Mouse (Mus musculus) small intestine, adult 10 weeks (tissue): ENCODE measurements around the gene Hba-a1. TPM values are rescaled to one million over a fixed set of nuclear protein-coding genes. Genes with fewer than 3 reads are reported as not detected.

ENCODE experiments used
- polyA plus RNA-seq: library from polyadenylated mRNA; stranded (reverse); fragments of 350-450 nt; fragmentation: Illumina TruSeq; extraction: RNeasy Lipid Tissue Mini Kit (QIAGEN cat#74804); gene quantifications from one replicate; pipeline ENCODE4 v1.2.3, GENCODE M21; 2014; ENCODE audit warnings: low replicate concordance

Gene Hba-a1
- not detected for polyA plus RNA-seq

GRCm38 (mm10) chr11:32283091-32283777, at the start of gene Hba-a1:
Gene Hba-a1, plus strand, starts transcription at chr11:32283511.

GRCm38 (mm10) chr11:32267188-32267884, 16.0 kb upstream of the Hba-a1 start, which contains the start of gene Nprl3:
Gene Nprl3, minus strand, starts transcription at chr11:32267707.

GRCm38 (mm10) chr11:32276347-32276746, 7.0 kb upstream of the Hba-a1 start, which contains the start of gene Hba-x:
Gene Hba-x, plus strand, starts transcription at chr11:32276400.

GRCm38 (mm10) chr11:32286695-32287492, 3.6 kb downstream of the Hba-a1 start, which contains the start of gene Hbq1b:
Gene Hbq1b, plus strand, starts transcription at chr11:32286965.

GRCm38 (mm10) chr11:32296203-32296602, 12.9 kb downstream of the Hba-a1 start, which contains the start of gene Hba-a2:
Gene Hba-a2, plus strand, starts transcription at chr11:32296489.

GRCm38 (mm10) chr11:32299865-32300264, 16.6 kb downstream of the Hba-a1 start, which contains the start of gene Hbq1a:
Gene Hbq1a, plus strand, starts transcription at chr11:32300069.

Other genes starting within 250 kb of the Hba-a1 start
- gene Il9r, start 83.2 kb upstream of the Hba-a1 start, polyA plus RNA-seq: 0.22 TPM
- gene Snrnp25, start 78.1 kb upstream of the Hba-a1 start, polyA plus RNA-seq: 1.9 TPM
- not detected for gene Rhbdf1, start 61.2 kb upstream of the Hba-a1 start, polyA plus RNA-seq
- 2.7 TPM for gene Mpg, start 57.0 kb upstream of the Hba-a1 start, polyA plus RNA-seq
- gene Nprl3, start 15.8 kb upstream of the Hba-a1 start, polyA plus RNA-seq: 1.3 TPM
- not detected for gene Hba-x, start 7.1 kb upstream of the Hba-a1 start, polyA plus RNA-seq
- gene Hbq1b, start 3.5 kb downstream of the Hba-a1 start, polyA plus RNA-seq: not detected
- 1.7 TPM for gene Hba-a2, start 13.0 kb downstream of the Hba-a1 start, polyA plus RNA-seq
- gene Hbq1a, start 16.6 kb downstream of the Hba-a1 start, polyA plus RNA-seq: not detected
- 0.30 TPM for gene Sh3pxd2b, start 64.3 kb downstream of the Hba-a1 start, polyA plus RNA-seq
- 0.59 TPM for gene Ubtd2, start 171.9 kb downstream of the Hba-a1 start, polyA plus RNA-seq
- not detected for gene Efcab9, start 248.6 kb downstream of the Hba-a1 start, polyA plus RNA-seq
- gene Stk10, start 249.8 kb downstream of the Hba-a1 start, polyA plus RNA-seq: 1.2 TPM